Mouse (Mus musculus): Measurements from ENCODE around the gene Gpx5.
A peak's percentile ranks its signal among the peaks of the same experiment; 100 is the strongest.

Gene Gpx5

GRCm38 (mm10) chr13:21292631-21293030, at the start of gene Gpx5:
Gene Gpx5, minus strand, starts transcription at chr13:21292731.
- DNase-seq (ENCODE audit: low spot score), result no peak

DNA sequence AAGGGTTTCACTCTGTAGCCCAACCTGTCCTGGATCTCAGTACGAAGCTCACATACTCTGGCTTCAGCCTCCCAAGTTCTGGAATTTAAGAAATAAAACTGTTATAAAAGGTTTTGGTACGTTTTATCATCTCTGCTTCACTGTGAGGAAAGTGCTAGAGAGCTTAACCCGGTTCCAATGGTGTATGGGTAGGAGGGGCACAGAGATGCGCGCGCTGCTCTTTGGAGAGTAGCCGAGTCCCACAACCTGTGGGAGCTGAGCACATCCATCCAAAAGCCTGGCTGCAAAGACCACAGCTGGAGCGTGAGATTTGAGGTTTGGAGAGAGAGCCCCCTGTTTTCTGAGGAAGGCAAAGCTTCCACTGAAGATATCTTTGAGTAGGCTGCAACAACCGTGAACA, 34.9 kb upstream of the Gpx5 start:
- DNase-seq (ENCODE audit: low spot score), result no peak

GRCm38 (mm10) chr13:21326657-21327211, 34.2 kb upstream of the Gpx5 start:
- peak; percentile 59 for DNase-seq (ENCODE audit: low spot score)

DNA sequence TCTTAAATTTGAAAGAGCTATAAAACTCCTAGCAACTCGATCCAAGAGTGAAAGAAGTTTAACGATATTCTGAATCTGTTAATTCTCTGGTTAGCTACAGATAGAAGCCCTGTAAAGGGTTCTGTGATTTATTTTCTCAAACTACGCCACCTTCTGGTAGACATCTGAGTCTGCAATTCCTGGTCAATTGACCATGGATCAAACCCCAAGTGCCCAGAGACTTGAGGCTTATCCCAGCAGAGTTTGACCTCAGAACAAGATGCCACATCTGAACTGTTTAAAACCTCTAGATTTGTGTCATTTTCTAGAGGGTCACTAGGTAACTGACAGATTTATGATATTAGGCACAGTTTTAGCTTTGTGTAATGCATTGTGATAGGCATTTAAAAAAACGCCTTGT, 33.7 kb upstream of the Gpx5 start:
- DNase-seq (ENCODE audit: low spot score), result no peak

DNA sequence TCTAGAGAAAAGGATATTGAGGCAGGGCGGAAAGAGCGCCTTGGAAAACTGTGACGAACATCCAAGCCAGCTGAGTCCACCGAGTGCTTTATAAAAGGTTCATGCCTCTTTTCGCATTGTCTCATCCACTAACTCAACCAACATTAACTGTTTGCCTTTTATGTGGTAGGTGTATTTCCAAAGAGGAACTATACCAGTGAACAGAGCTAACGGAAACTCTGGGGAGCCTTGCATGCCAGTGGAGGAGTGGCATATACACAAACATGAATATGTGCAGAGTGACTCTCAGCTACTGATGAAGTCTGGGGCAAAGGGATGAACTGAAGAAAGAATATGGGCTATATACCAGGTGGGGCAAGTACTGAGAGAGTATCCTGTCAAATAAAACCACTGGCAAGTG, 30.9 kb upstream of the Gpx5 start:
- no peak for DNase-seq (ENCODE audit: low spot score)

DNA sequence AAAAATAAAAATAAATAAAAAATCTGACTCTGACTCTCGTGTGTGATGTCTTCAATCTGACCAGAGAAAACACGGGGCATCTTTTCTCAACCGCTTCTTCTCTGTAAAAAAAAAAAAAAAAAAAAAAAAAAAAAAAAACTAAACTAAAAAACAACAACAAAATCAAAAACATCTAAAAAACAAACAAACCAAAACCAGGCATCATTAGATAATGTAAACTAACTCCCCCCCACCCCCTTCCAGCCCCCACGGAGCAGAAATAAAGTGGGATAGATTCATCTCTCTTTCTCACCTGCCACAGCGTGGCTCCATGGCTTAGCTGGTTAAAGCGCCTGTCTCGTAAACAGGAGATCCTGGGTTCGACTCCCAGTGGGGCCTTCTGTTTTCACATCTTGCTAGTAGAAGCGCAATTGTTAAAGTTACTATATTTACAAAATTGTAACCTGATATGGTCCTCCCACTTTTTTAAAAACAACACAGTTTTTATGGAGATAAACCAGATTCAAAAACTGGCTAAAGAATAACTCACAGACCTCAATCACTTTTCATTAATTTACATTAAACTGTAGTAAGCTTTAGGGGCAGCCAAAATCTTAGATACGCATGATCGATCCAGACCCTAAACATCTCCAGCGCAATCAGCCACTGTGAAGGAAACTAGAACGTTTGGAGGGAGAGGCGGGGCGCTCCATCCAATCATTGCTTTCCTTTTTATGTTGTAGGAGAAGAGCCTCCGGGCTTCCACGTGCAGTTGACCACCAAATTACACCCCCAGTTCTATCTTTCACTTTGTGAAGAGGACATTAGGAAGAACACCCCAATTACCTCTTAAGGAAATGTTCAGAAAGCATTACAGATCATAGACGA, 30.2 kb upstream of the Gpx5 start:
- DNase-seq (ENCODE audit: low spot score), result no peak

GRCm38 (mm10) chr13:21321890-21322494, 29.5 kb upstream of the Gpx5 start:
- no peak for DNase-seq (ENCODE audit: low spot score)

DNA sequence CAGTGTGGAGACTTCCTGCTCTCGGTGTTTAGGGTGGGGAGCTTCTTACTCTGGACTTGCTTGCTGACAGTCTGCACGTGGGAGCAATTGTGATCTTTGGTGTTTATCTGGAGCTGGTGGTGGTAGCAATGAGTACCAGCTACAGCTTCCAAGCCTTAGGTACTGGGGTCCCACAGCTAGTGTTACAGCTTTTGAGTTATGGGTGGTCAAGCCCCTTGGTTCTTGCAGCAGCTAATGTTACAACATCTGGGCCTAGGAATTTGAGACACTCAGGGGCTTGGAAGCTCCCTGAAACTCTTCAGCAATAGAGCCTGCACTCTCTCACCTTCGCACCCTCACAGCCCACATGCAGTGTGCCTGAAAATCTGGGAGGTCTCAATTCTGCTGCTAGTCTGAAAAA, 27.7 kb upstream of the Gpx5 start:
- no peak for DNase-seq (ENCODE audit: low spot score)

GRCm38 (mm10) chr13:21313903-21314302, 21.4 kb upstream of the Gpx5 start:
- DNase-seq (ENCODE audit: low spot score), result no peak

GRCm38 (mm10) chr13:21312854-21313253, 20.3 kb upstream of the Gpx5 start:
- no peak for DNase-seq (ENCODE audit: low spot score)

- no peak for DNase-seq (ENCODE audit: low spot score)
Measured at GRCm38 (mm10) chr13:21311926-21312325, 19.4 kb upstream of the Gpx5 start, which contains the start of gene Gpx6. Gene Gpx6, plus strand, starts transcription at chr13:21312125.

GRCm38 (mm10) chr13:21309788-21310187, 17.3 kb upstream of the Gpx5 start:
- DNase-seq (ENCODE audit: low spot score), result no peak

DNA sequence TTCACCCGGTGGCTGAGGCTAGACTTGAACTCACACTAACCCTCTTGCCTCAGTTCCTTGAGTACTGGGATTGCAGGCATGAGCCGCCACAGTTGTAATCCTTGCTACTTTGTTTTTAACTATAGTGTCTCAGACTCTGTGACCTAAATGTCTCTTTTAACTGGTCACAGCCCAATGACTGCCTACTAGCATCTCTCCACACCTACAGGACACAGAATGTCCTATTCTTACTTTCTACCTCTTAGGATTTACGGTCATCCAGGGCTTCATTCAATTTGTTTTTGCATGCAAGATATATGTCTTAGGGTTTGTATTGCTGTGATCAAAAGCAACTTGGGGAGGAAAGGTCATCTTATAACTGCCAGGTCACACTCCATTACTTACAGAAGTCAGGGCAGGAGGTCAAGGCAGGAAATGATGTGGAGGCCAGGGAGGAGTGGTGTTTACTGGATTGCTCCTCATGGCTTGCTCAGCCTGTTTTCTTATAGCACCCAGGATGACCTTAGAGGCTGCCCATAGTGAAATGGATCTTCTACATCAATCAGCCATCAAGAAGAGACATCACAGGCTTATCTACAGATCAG, 12.0 kb upstream of the Gpx5 start:
- DNase-seq (ENCODE audit: low spot score), result no peak

DNA sequence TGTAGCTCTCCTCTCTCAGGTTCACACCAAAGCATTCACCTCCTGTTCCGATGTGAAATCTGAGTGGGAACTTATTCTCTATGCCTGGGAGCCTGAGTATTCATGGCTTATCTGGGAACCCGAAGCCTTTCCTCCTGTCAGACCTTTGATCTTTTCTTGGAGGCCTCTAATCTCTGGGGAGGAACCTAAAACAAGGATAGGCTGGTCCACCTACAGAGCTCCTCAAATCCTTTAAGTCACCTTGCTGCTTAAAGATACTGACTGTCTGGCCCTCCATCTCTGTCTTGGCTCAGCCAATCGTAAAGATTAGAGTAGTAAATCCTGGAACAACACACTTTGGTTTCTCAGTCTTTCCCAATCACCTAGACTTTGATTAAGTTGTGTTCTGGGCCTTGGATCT, 6.0 kb upstream of the Gpx5 start:
- no peak for DNase-seq (ENCODE audit: low spot score)

- DNase-seq (ENCODE audit: low spot score), result peak; percentile 95
Measured at GRCm38 (mm10) chr13:21279559-21279958, 13.0 kb downstream of the Gpx5 start.

- DNase-seq (ENCODE audit: low spot score), result no peak
Measured at GRCm38 (mm10) chr13:21279076-21279475, 13.5 kb downstream of the Gpx5 start.

GRCm38 (mm10) chr13:21276551-21276950, 16.0 kb downstream of the Gpx5 start:
- no peak for DNase-seq (ENCODE audit: low spot score)

DNA sequence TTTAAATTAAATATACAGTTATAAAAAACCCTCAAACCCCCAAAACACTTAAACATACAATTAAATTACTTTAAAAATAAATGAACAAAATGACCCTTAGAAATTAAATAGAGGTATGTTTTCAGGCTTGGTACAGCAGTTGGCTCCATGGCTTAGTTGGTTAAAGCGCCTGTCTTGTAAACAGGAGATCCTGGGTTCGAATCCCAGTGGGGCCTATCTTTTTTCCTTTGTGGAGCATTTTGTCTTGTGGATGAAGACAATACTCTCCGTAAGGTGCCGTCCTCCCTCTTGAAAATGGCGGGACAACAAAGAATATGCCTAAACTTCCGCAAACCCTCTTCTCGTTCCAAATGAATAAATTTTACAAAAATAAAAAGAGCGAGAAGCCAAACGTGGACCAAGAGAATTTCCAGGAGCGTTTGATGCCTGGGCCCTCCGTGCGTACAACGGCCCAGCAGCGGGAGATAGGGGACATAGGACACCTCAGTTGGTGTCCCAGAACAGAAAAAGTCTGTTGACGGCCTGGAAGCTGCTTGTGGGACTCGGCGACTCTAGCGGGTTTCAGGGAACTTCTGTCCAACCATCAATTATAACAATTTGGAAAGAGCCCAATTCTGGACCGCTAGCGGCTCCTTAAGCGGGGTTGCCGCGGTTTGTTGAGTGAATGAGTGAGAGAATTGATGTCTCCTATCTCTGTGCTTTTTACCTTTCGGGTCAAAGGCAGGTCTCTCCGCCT, 16.5 kb downstream of the Gpx5 start:
- DNase-seq (ENCODE audit: low spot score), result peak; percentile 92

DNA sequence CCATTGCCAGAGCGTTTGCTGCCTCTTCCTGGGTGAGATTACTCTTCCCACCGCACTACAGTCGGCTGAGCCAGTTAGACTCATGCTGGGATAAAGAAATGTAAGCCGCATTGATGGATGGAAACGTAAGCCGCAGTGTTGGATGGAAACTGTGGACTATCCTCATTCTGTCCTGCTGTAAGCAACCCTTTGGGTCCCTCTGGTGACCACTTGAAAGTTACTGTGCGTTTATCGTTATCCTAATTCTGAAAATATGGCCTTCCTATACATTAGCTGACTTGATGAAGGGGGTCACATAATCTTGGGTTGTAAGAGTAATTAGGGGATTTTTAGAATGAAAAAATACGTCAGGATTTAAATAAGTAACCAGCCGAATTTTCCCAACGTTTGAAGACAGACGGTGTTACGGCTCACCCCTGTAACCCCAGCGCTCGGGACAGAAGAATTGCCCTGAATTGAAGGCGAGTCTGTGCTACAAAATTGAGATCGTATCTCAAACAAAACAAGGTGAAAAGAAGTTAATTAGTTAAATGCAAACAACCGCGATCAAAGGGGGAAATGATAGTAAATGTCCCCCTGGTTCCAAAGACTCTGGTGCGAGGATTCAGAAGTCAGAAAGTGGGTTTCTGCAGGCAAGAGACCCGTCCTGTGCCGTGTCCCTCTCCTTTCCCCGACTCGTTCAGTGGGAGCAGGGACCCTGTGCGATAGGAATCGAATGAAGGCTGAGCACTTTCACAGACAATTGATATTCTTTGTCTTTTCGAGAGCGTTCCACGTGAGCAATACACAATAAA, 17.3 kb downstream of the Gpx5 start:
- DNase-seq (ENCODE audit: low spot score), result no peak

DNA sequence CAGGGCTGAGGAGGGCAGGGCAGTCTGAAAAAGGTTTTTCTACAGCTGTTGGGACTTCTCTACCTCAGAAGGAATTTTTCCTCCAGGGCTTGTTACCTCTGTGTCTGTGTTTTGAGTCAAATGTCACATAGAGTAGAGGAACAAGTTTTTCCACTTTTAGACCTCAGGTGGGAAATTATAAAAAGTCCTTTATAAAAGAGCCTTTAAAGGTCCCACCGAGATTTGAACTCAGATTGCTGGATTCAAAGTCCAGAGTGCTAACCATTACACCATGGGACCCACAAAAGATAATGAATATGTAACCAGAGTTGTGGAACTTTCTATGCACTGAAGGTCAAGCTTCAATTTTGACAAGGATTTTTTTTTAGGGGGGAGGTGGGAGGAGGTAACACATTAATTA, 24.3 kb downstream of the Gpx5 start:
- DNase-seq (ENCODE audit: low spot score), result no peak

GRCm38 (mm10) chr13:21267541-21267940, 25.0 kb downstream of the Gpx5 start:
- no peak for DNase-seq (ENCODE audit: low spot score)
